ENCODE assay signal across 16 mouse cellular contexts in the genomic region with DNA sequence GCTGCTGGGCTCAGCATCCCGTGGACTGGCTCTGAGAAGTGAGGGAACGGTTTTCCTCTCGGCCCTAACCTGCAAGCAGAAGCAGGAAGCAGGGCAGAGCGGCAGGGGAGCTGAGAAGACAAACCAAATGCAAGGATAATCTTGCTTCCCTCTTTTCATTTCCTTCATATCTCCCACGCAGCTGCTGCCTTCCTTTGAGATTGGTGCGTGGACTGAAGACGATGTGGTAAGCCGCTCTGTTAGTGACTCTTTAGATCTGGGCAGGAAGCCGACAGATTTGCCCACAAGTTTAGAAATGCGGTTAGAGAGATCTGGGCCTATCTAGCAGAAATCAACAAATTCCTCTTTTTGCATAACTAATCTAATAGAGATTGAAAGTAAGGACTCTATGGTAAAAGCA.
DNase-seq lines count a peak whose midpoint lies in the region; ATAC-seq and TF ChIP-seq lines count a peak whose summit lies in the region.
"Had no signal": no experiment of that assay in that cellular context is flagged by ENCODE, and none has a peak within 500 bp of the region (broad histone marks: within the 10 kb centered on the region; RNA-seq: fewer than 3 reads in every experiment).

No protein-coding gene starts in this region.

- H3K27me3 ChIP-seq in MEL (ENCODE audit: control insufficient read depth in 1 of 2, insufficient read depth in 2 of 2, low read length in 2 of 2) = no peaks in the 10 kb centered on the region
- no peaks in the 10 kb centered on the region for H3K27me3 ChIP-seq in embryonic facial prominence, embryonic 15.5 days
- H3K27me3 ChIP-seq in splenic B cell, adult 2 months (ENCODE audit: control insufficient read depth, insufficient read depth, low read length, poor library complexity, severe bottlenecking) = no peaks in the 10 kb centered on the region
- H3K27me3 ChIP-seq: hindbrain, embryonic 13.5 days had no signal

- H3K79me2 ChIP-seq in MEL (ENCODE audit: control insufficient read depth, insufficient read depth, low read length, poor library complexity) = no peaks in the 10 kb centered on the region

- DNase-seq in lung, postnatal 36 days = peak; percentile 20
- no peak for DNase-seq in lung, postnatal 4 days
- DNase-seq in MEL (ENCODE audit: low read depth, low spot score) = peak; percentile 52
- peak; percentile 9 for DNase-seq in splenic B cell, adult 2 months (ENCODE audit: low read depth, low spot score)
- no peak for DNase-seq in adipocyte (ENCODE audit: low spot score)
- DNase-seq in gastrocnemius, postnatal 4 days (ENCODE audit: low spot score in 2 of 2) = no peak
- DNase-seq: adrenal gland, postnatal 14 days; cerebellum, postnatal 36 days; kidney, postnatal 14 days; lung, adult 2 months had no signal

- no peaks in the 10 kb centered on the region for H3K36me3 ChIP-seq in MEL (ENCODE audit: control insufficient read depth in 1 of 2, insufficient read depth in 2 of 2, low read length in 2 of 2)
- H3K36me3 ChIP-seq in embryonic facial prominence, embryonic 15.5 days = no peaks in the 10 kb centered on the region
- no peaks in the 10 kb centered on the region for H3K36me3 ChIP-seq in splenic B cell, adult 2 months (ENCODE audit: control insufficient read depth, insufficient read depth, low read length, poor library complexity, severe bottlenecking)
- H3K36me3 ChIP-seq: forebrain, embryonic 12.5 days; hindbrain, embryonic 13.5 days had no signal

- 65% methylated on average over 10 of the region's 10 CpGs for WGBS in embryonic facial prominence, embryonic 15.5 days

- TF ChIP-seq CTCF in MEL (IDR thresholded peaks at IDR 0.05 in 2 of 3, conservative IDR thresholded peaks at IDR 0.05 in 1 of 3; ENCODE audit: control insufficient read depth in 1 of 3, insufficient read depth in 1 of 3, low read depth in 2 of 3, low read length in 3 of 3, poor library complexity in 1 of 3, severe bottlenecking in 1 of 3) = no peak

- no peak for TF ChIP-seq POLR2A in MEL (IDR thresholded peaks at IDR 0.05; ENCODE audit: control insufficient read depth in 1 of 2, insufficient read depth in 1 of 2, low read depth in 1 of 2, low read length in 2 of 2, poor library complexity in 1 of 2)

- ATAC-seq in embryonic facial prominence, embryonic 15.5 days (ENCODE audit: insufficient number of reproducible peaks, low FRiP score, low TSS enrichment, low read depth) = no peak
- ATAC-seq: intestine, postnatal 0 days had no signal

- H3K4me2 ChIP-seq in embryonic facial prominence, embryonic 15.5 days (replicated peaks) = no peak overlapping the region
- H3K4me2 ChIP-seq: forebrain, embryonic 12.5 days; hindbrain, embryonic 13.5 days had no signal

- H3K4me3 ChIP-seq in MEL (ENCODE audit: control insufficient read depth in 1 of 2, insufficient read depth in 1 of 2, low read depth in 2 of 2, low read length in 2 of 2) = no peak overlapping the region
- no peak overlapping the region for H3K4me3 ChIP-seq in embryonic facial prominence, embryonic 15.5 days (replicated peaks)
- H3K4me3 ChIP-seq: forebrain, embryonic 12.5 days; hindbrain, embryonic 13.5 days; megakaryocyte, embryonic 14.5 days had no signal

- no peak overlapping the region for H3K9ac ChIP-seq in MEL (ENCODE audit: control insufficient read depth, low read depth, low read length, poor library complexity, severe bottlenecking)
- H3K9ac ChIP-seq in embryonic facial prominence, embryonic 15.5 days = no peak overlapping the region
- H3K9ac ChIP-seq: forebrain, embryonic 12.5 days; hindbrain, embryonic 13.5 days had no signal

- H3K27ac ChIP-seq in MEL (ENCODE audit: control insufficient read depth, low read depth, low read length) = no peak overlapping the region
- H3K27ac ChIP-seq in embryonic facial prominence, embryonic 15.5 days (replicated peaks) = 0 out of 2 replicates have a peak overlapping the region, but pooled peaks have one; percentile 17
- H3K27ac ChIP-seq: forebrain, embryonic 12.5 days; hindbrain, embryonic 13.5 days had no signal

- peak; percentile 30 to 32; a peak in 2 of 4 replicates for TF ChIP-seq EP300 in MEL (IDR thresholded peaks at IDR 0.05; ENCODE audit: low read depth in 1 of 2, low read length in 2 of 2)

- H3K9me3 ChIP-seq in MEL (replicated peaks; ENCODE audit: insufficient read depth, low read length) = no peaks in the 10 kb centered on the region
- no peaks in the 10 kb centered on the region for H3K9me3 ChIP-seq in embryonic facial prominence, embryonic 15.5 days (replicated peaks)
- H3K9me3 ChIP-seq: forebrain, embryonic 12.5 days; G1E; hindbrain, embryonic 13.5 days; megakaryocyte, embryonic 14.5 days had no signal

- no peak for TF ChIP-seq RAD21 in MEL (IDR thresholded peaks at IDR 0.05; ENCODE audit: low read depth, low read length)

- peaks cover 0 to 7% of the 10 kb centered on the region in 2 experiments; a peak in 2 of 4 replicates for H3K4me1 ChIP-seq in MEL (ENCODE audit: control insufficient read depth in 1 of 2, insufficient read depth in 2 of 2, low read length in 2 of 2)
- peaks cover 26% of the 10 kb centered on the region for H3K4me1 ChIP-seq in embryonic facial prominence, embryonic 15.5 days

TF ChIP-seq in MEL, 35 proteins besides CTCF, POLR2A, EP300 and RAD21:
- peak; percentile 51 for TF ChIP-seq GATA1 (IDR thresholded peaks at IDR 0.05; ENCODE audit: low read depth, low read length)
- no peak for TF ChIP-seq NRF1 (IDR thresholded peaks at IDR 0.05; ENCODE audit: insufficient read depth, low read depth, low read length, poor library complexity, severe bottlenecking)
- TF ChIP-seq NELFE (IDR thresholded peaks at IDR 0.05; ENCODE audit: low read depth, low read length) = no peak
- TF ChIP-seq POLR2AphosphoS2 (IDR thresholded peaks at IDR 0.05; ENCODE audit: low read length) = no peak
- no peak for TF ChIP-seq KAT2A (conservative IDR thresholded peaks at IDR 0.05; ENCODE audit: low read depth, low read length)
- TF ChIP-seq TBP (IDR thresholded peaks at IDR 0.05; ENCODE audit: low read depth, low read length) = no peak
- TF ChIP-seq BHLHE40 (IDR thresholded peaks at IDR 0.05; ENCODE audit: borderline replicate concordance, low read depth, low read length) = no peak
- no peak for TF ChIP-seq ZMIZ1 (IDR thresholded peaks at IDR 0.05; ENCODE audit: low read depth, low read length)
- no peak for TF ChIP-seq ZNF384 (IDR thresholded peaks at IDR 0.05; ENCODE audit: low read depth, low read length)
- peak; percentile 99 for TF ChIP-seq RCOR1 (IDR thresholded peaks at IDR 0.05; ENCODE audit: low read depth, low read length)
- no peak for TF ChIP-seq ZC3H11A (IDR thresholded peaks at IDR 0.05; ENCODE audit: low read depth, low read length)
- TF ChIP-seq USF1 (IDR thresholded peaks at IDR 0.05; ENCODE audit: low read depth, low read length) = no peak
- TF ChIP-seq E2F4 (IDR thresholded peaks at IDR 0.05; ENCODE audit: borderline replicate concordance, low read depth, low read length) = no peak
- no peak for TF ChIP-seq TCF12 (IDR thresholded peaks at IDR 0.05; ENCODE audit: low read depth, low read length)
- no peak for TF ChIP-seq UBTF (IDR thresholded peaks at IDR 0.05; ENCODE audit: borderline replicate concordance, insufficient read depth, low read depth, low read length)
- TF ChIP-seq ELF1 (IDR thresholded peaks at IDR 0.05; ENCODE audit: low read depth, low read length) = no peak
- no peak for TF ChIP-seq GABPA (IDR thresholded peaks at IDR 0.05; ENCODE audit: low read depth, low read length)

Comparison
In these comparisons a context has a peak if more than half of its experiments do, and no peak if none do; other contexts are left out.
1. DNase-seq: peak in lung, postnatal 36 days (single experiment), MEL (single experiment) and splenic B cell, adult 2 months (single experiment); none in lung, postnatal 4 days (0 of 2), adipocyte (single experiment) and gastrocnemius, postnatal 4 days (0 of 2).